Mouse (Mus musculus): ENCODE results near the gene Depdc5.
A peak's percentile ranks its signal among the peaks of the same experiment; 100 is the strongest.
"Not testable (repeated sequence)": the region's sequence is repeated elsewhere in the genome, so short reads cannot be mapped to it uniquely, and the experiment has no call there.

The Depdc5 gene

GRCm38 (mm10) chr5:32907496-32907895 is 44.0 kb downstream of the Depdc5 start:
- no peak for DNase-seq (ENCODE audit: low read depth, low spot score)

- DNase-seq (ENCODE audit: low read depth, low spot score): no peak
Observed at GRCm38 (mm10) chr5:32914071-32914470, 50.6 kb downstream of the Depdc5 start.

GRCm38 (mm10) chr5:32919281-32919680 is 55.8 kb downstream of the Depdc5 start:
- DNase-seq (ENCODE audit: low read depth, low spot score): not testable (repeated sequence)

- no peak for DNase-seq (ENCODE audit: low read depth, low spot score)
Observed at GRCm38 (mm10) chr5:32922906-32923305, 59.4 kb downstream of the Depdc5 start.

DNA sequence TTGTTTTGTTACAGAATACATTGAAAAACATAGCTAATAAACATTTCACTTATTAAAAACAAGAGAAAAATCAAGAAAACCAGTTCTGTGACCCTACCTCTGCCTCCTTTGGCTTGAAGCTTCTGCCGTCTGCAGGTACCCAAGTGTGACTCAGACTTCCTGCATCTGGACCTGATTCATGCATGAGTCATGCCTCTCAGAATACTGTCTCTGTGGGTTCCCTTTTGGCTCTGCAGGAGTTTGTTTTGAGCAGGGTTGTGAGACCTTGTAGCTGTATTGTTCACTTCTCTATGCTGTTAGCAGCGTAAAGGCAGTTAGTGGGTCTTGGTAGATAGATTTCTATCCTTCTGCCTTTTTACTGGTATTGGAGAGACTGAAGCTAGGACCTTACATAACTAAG is 67.3 kb downstream of the Depdc5 start:
- peak; percentile 86 for DNase-seq (ENCODE audit: low read depth, low spot score)

GRCm38 (mm10) chr5:32934654-32935053 is 71.2 kb downstream of the Depdc5 start:
- peak; percentile 21 for DNase-seq (ENCODE audit: low read depth, low spot score)

DNA sequence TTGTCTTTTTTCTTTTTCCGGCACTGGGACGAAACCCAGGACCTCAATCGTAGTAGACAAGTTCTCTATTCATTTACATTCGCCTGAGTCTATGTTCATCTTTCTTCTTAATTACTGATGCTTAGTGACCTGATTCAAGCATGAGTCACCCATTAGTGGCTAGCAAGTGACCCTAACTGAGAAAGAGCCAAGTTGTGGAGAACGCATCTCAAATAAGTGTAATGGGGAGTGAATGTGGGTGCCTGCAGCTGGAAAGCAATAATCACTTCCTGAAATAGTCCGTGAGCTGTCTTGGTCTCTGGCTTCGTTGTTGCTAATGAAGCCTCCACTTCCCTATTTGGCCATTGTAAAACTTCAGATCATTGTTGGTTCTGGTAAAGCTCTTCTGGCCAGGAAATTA is 77.1 kb downstream of the Depdc5 start:
- no peak for DNase-seq (ENCODE audit: low read depth, low spot score)

DNA sequence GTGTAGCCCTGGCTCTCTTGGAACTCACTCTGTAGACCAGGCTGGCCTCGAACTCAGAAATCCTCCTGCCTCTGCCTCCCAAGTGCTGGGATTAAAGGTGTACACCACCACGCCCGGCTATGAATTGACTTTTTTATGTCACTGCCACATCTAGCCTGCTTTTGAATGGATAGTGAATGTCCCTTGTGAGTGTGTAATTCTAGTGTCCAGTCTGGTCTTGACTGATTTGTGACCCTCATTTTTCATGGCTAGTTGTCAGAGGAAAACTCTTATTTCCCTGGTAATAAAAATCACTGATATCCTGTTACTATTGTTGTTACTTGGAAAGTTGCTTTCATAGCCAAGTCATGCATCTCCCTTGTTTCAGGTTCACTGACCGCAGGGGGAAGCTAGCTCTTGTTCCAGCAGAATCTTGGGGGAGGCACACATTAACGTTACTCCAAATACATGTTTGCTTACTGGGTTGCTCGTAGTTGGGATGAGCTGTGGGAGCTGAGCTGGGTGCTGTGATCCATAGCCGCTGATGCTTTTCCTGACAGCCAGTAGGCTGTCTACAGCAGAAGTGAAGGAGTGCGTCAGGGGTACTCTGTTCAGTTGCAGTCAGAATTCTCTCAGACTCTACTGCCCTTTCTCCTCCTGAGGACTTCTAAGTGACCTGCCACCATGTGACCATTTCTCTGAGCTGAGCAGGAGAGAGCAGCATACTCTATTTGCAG is 77.9 kb downstream of the Depdc5 start:
- DNase-seq (ENCODE audit: low read depth, low spot score): no peak

DNA sequence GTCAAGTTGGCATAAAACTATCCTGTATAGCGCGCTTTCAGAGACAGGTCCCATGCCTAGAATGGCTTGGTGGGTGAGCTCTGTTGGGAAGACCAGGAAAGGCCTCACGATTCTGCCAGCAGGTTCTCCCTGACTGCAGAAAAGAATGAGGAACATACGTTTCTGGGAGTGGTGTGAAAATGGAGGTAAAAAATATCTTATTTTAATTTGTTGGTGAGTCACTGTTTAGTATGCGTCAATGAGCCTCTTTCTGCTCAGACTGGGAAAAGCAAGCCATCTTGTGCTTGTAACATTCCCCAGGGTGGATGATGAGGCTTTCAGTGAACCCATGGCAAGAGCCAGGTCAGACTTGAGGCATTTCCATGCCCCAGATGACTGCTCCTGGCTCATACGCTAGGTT is 86.6 kb downstream of the Depdc5 start:
- DNase-seq (ENCODE audit: low read depth, low spot score): no peak

DNA sequence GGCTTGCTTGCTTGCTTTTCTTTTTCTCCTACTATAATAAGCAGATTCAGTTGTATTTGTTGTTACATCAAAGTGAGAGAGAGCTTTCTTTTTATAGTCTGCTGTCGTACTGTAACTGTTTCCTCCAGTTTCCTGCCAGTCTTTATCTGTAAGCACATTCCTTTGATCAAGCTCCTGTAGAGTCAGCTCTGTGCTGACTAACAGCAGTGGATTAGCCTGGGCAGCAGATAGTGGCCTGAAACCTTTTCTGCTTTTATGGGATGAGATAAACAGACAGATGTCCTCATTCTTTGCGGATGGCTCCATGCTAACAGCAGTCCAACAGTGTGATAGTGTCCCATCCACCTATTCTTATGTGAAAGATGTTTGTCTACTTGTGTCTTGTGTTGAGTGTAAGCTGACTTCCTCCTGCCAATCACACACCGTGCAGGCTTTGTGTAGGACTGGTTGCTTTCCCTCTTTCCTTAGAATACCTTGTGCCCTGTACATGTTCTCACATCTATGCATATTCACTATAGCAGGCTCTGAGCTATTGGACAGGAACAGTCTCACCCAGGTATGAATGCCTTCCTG is 87.3 kb downstream of the Depdc5 start:
- DNase-seq (ENCODE audit: low read depth, low spot score): no peak

DNA sequence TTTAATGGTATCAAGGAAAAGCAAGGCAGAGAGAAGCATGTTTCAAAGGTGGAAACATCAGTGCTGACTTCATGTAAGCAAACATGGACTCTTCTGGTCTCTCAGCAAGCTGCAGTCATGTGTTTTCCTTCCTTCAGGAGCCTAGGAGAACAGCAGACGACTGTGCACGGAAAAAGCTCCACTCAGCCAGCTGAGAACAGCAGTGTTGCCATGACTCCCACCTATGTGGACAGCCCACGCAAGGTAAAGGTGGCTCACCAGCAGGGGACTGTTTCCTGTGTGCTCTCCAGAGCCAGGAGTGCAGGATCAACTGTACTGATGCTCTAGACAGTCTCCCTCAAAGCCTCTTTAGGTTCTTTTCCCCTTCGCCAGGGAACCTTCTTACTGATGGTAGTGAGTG is 92.2 kb downstream of the Depdc5 start:
- DNase-seq (ENCODE audit: low read depth, low spot score): no peak

DNA sequence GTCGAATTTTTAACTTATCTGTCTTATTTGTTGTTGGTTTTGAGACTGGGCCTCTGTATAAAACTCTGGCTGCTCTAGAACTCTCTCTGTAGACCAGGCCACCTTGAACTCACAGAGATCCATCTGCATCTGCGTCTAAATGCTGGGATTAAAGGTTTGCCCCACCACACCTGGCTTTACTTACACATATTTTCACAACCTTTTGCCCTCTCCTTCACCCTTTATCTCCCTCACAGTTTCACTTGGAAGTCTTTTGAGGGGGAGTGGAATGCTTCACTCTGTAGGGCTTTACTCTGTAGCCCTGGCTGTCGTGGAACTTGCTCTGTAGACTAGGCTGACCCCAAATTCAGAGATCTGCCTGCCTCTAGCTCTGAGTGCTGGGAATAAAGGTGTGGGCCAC is 98.1 kb downstream of the Depdc5 start:
- DNase-seq (ENCODE audit: low read depth, low spot score): no peak

DNA sequence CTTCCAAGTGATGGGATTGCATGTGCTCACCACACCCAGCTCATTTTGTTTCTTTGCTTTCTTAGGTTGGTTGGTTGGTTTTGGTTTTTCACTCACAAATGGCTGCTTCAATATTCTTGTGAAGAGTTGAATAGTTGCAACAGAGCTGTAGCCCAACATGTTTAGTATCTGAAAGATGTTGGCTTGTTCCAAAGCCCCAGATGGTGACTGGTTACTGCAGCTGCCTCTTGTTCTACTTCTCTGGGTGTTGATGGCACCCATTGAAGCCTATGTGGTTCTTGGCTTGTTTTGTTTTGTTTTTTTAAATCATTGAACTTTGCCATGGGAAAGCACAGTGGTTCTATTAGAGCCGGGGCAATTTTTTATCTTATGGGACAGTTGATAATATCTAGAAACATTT is 99.1 kb downstream of the Depdc5 start:
- no peak for DNase-seq (ENCODE audit: low read depth, low spot score)

GRCm38 (mm10) chr5:32976541-32976940 is 113.0 kb downstream of the Depdc5 start:
- DNase-seq (ENCODE audit: low read depth, low spot score): peak; percentile 35

- DNase-seq (ENCODE audit: low read depth, low spot score): no peak
Observed at GRCm38 (mm10) chr5:32977179-32977578, 113.7 kb downstream of the Depdc5 start.

GRCm38 (mm10) chr5:32985379-32985778 is 121.9 kb downstream of the Depdc5 start:
- DNase-seq (ENCODE audit: low read depth, low spot score): no peak

- DNase-seq (ENCODE audit: low read depth, low spot score): no peak
Observed at GRCm38 (mm10) chr5:32987873-32988272, 124.4 kb downstream of the Depdc5 start.

DNA sequence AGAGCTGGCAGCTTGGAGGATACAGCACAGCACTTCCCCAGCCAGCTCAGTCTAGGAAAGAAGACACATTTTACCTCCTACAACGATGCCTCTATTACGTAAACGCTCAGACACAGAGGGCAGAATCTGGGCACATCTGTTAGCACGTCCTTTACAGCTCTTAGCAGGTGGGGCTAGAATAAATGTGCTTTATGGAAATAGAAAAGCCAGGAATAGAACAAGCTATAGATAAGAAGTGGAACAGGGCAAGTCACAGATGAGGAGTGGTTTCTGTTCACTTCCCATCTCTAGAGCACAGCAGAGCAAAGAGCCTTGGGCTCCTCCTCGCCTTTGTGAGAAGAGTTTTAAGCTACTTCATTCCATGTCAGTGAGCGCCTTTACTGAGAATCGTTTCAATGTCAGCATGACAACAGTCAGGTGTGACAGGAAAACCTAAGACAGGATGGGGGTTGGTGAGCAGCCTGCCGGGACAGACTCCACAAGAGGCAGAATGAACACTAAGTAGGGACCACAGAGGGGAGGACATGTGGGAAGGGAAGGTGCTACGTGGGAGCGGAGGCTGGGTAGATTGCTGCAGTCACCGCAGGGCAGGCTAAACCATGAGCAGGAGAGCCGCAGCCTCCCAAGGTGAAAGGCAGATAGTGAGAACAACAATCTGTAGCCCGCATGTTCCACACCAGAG is 126.6 kb downstream of the Depdc5 start:
- DNase-seq (ENCODE audit: low read depth, low spot score): no peak

GRCm38 (mm10) chr5:32991152-32991551 is 127.7 kb downstream of the Depdc5 start:
- no peak for DNase-seq (ENCODE audit: low read depth, low spot score)

DNA sequence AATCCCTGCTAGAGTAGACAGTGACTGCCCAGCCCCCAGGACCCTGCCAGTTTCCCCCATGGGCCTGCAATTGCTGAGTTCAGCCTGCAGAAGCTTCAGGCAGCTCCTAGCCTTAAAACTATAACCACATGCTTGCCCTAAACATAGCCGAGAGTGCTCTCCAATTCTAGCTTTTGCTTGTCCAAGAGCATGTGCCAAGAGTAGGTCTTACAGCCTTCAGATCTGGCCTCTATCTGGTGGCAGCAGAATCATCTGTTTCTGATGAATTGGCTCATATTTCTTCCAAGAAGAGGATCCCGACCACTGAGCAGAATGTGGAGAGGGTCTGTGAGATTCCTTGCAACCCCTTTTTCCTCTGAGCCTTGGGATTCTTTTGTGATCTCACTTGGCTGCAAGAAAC is 131.0 kb downstream of the Depdc5 start:
- no peak for DNase-seq (ENCODE audit: low read depth, low spot score)

DNA sequence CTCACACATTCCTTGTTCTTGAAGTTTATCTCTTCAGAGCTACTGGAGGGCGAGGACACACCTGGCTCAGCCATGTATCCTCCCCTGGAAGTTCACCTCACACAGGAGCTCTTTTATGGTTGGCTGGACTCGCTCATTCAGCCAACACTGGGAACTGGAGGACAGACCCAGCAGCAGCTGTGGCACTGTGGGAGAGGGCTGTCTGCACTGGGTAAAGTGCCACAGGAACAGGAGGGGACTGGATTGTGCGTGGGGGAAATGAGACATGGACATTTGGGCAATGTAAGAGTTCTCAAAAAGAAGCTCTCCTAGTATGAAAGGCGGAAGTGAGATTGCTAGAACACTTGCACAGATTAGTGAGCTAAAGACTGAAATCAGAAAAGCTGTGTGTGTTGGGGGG is 132.3 kb downstream of the Depdc5 start:
- peak; percentile 33 for DNase-seq (ENCODE audit: low read depth, low spot score)

DNA sequence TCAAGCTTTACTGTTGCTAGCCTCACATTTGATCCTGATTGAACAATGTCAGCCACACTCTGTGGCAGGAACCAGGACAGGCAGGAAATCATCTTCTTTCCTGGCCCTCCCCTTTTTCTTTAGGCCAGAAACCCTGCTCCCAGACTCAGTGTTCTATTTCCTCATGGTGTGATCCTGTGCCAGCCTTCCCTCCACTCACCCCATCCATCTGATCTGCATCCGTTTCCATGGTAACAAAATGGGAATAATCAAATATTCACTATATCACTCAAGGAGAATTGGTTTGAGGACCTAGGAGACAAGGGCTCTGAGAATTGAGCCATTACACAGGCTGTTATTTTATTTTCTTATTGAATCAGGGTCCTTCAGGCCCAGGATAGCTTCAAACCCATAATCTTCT is 133.1 kb downstream of the Depdc5 start:
- no peak for DNase-seq (ENCODE audit: low read depth, low spot score)

GRCm38 (mm10) chr5:32997686-32998085 is 134.2 kb downstream of the Depdc5 start:
- peak; percentile 85 for DNase-seq (ENCODE audit: low read depth, low spot score)
